Mouse (Mus musculus) limb, embryonic 11.5 days (tissue): Measurements from ENCODE around the gene Afg3l1. TPM values are rescaled to one million over a fixed set of nuclear protein-coding genes. Genes with fewer than 3 reads are reported as not detected.

Source experiments
- ATAC-seq: fragments of 200-750 bp; cut with Nextera tagmentation; 2 replicates; pipeline ENCODE4 v1.8.0; 2017; ENCODE audit warnings: low read depth; ENCODE audit not compliant: insufficient number of reproducible peaks, low FRiP score, low TSS enrichment
- DNase-seq: peaks from one replicate; pipeline ENCODE4 v3.0.0-alpha.2; 2015; ENCODE audit warnings: low spot score
- H3K27ac ChIP-seq: fragments of 300-500 bp; sonication (generic); replicated peaks from 2 replicates; pipeline ENCODE4 v1.5.1; 2014; ENCODE audit warnings: low read depth, mild to moderate bottlenecking, low read length
- H3K27me3 ChIP-seq: fragments of 300-500 bp; sonication (generic); 2 replicates; pipeline ENCODE4 v1.6.1; 2014; ENCODE audit warnings: mild to moderate bottlenecking, low read length, mixed read lengths; ENCODE audit not compliant: control insufficient read depth, insufficient read depth
- H3K36me3 ChIP-seq: fragments of 300-500 bp; sonication (generic); 2 replicates; pipeline ENCODE4 v1.6.1; 2014; ENCODE audit warnings: mild to moderate bottlenecking, low read length, moderate library complexity, mixed read lengths; ENCODE audit not compliant: control insufficient read depth, insufficient read depth
- H3K4me1 ChIP-seq: fragments of 300-500 bp; sonication (generic); 2 replicates; pipeline ENCODE4 v1.6.1; 2014; ENCODE audit warnings: low read length, mixed read lengths; ENCODE audit not compliant: control insufficient read depth, insufficient read depth
- H3K4me2 ChIP-seq: fragments of 300-500 bp; sonication (generic); 2 replicates; pipeline ENCODE4 v1.6.1; 2014; ENCODE audit warnings: low read depth, mild to moderate bottlenecking, moderate library complexity; ENCODE audit not compliant: severe bottlenecking
- H3K4me3 ChIP-seq: fragments of 300-500 bp; sonication (generic); 2 replicates; pipeline ENCODE4 v1.5.1; 2014; ENCODE audit warnings: low read depth, low read length
- H3K9ac ChIP-seq: fragments of 300-500 bp; sonication (generic); 2 replicates; pipeline ENCODE4 v1.6.1; 2014; ENCODE audit warnings: mild to moderate bottlenecking, low read length
- H3K9me3 ChIP-seq: fragments of 300-500 bp; sonication (generic); 2 replicates; pipeline ENCODE4 v1.6.1; 2016; ENCODE audit warnings: low read length; ENCODE audit not compliant: control insufficient read depth
- WGBS: fragments of 180-500 bp; shearing (Covaris S2); extraction: QIAGEN DNeasy Blood & Tissue Kit; methylation state at CpG from one replicate; pipeline ENCODE4 v1.1.7; 2014; 5-methylcytosine and 5-hydroxymethylcytosine counted together
- polyA plus RNA-seq: library from polyadenylated mRNA; unstranded; fragments of >200 nt; fragmentation: Nextera tagmentation; extraction: Ambion mirVana; gene quantifications from 2 replicates; pipeline ENCODE4 v1.2.1, GENCODE M21; 2014

The Afg3l1 gene
- polyA plus RNA-seq, 1 experiment from 2014 or later, result 36.5 TPM

DNA sequence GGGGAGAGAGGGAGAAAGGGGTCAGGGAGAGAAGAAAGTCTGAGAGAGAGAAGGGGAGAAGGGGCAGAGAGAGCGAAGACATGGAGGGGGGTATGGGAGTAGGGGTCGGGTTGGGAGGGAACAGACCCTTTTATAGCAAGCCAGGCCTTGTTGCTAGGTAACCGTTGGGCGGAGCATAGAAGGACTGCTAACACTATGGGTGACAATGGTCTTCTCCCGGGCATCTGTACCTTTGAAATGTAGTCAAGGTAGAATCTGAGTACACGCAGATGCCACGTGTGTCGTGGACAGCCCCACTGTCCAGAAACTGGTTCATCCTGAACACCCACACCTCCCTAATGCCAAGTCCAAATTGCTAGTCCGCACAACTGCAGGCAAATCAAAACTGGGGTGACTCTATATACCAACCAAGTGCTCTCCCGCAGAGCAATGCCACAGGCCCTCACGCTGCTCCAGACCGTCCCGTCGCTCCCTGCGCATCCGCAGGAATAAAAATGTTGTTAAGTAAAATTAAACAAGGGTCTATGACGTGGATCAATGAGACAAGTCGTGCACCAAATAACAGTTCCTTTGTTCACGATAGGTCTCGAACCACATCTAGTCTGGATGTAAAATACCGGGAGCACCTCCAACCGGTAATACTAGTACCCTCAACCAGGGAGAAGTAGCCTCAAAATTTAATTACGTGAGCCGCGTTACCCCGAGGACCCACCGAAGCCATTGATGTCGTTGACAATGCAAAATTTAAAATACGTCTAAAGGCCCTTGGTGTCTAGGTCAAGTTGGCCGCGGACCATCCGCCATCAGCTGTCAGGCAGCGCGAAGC, 579 bp upstream of the Afg3l1 start:
- ATAC-seq, result 0 out of 2 replicates have a peak, but pooled peaks have one; percentile 51
- DNase-seq, result peak; percentile 32
- peak overlapping the region; percentile 76 for H3K4me3 ChIP-seq
- peak overlapping the region; percentile 75 for H3K9ac ChIP-seq
- H3K9me3 ChIP-seq, result no peaks in the 10 kb centered on the region
- H3K36me3 ChIP-seq, result no peaks in the 10 kb centered on the region; the same call in 1 of the 2 replicates
- H3K4me1 ChIP-seq, result peaks cover 9% of the 10 kb centered on the region
- H3K27ac ChIP-seq, result no peak overlapping the region
- WGBS, result 10% methylated on average over 34 of the region's 34 CpGs
- H3K27me3 ChIP-seq, result no peaks in the 10 kb centered on the region
- peak overlapping the region; percentile 86 for H3K4me2 ChIP-seq

DNA sequence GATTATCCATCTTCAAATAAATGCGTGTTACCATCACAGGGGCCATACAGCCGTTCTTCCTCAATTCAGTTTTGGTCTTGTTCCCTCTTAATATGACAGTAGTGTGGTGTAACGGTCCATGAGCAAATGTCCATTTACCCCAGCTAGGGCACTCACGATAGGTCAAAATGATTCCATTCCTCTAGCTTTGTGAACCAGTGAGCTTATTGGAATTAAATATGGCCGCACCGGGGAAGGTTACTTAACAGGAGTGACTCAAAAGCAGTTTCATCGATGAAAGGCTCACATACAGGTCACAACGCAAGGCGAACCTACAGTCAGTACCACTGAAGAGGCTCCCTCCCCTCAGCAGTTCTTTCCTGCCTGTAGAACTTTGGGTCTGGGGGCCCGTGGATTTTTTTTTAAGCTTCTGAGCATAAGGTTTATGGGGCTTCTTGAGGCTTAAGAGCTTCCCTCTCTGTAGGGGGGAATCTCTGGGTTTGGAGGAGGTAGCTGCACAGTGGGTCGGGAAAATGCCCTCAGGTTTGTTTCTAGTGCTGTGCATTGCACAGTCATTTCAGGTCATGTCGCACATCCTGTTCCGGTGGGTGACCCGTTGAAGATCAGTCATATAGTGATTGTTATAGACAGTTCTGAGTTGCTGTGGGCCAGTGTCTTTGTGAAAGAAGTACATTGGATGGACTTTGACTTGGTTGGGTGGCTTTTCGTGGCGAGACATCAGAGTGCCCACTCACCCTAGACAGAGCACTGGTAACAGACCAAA, 934 bp downstream of the Afg3l1 start:
- H3K4me2 ChIP-seq, result peak overlapping the region; percentile 86
- no peak overlapping the region for H3K27ac ChIP-seq
- peak overlapping the region; percentile 75 for H3K9ac ChIP-seq
- H3K36me3 ChIP-seq, result no peaks in the 10 kb centered on the region; the same call in 1 of the 2 replicates
- ATAC-seq (no peak), DNase-seq (no peak)
- 37% methylated on average over 16 of the region's 16 CpGs for WGBS
- peak overlapping the region; percentile 76 for H3K4me3 ChIP-seq
- no peaks in the 10 kb centered on the region for H3K27me3 ChIP-seq
- no peaks in the 10 kb centered on the region for H3K9me3 ChIP-seq
- H3K4me1 ChIP-seq, result peaks cover 9% of the 10 kb centered on the region

DNA sequence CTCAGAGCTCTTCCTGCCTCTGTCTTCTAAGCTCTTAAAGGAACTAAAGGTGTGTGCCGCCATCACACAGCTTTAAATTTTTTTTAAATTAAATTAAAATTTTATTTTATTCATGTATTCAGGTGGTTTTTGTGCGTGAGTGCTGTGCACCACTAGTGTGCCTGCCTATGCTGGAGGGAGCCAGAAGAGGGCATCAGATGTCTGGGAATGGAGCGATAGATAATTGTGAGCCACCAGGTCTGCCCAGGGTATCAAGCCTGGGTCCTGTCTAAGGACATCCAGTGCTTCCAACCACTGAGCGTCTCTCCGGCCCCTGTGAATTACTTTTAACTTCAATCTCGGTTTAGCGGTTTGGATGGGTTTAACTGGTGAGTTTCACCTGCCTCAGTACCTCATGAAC, 4.9 kb downstream of the Afg3l1 start:
- Histone ChIP-seq H3K36me3 (peaks cover 7% of the 10 kb centered on the region), H3K4me2 (no peak overlapping the region), H3K9me3 (no peaks in the 10 kb centered on the region), H3K4me3 (no peak overlapping the region), H3K27ac (no peak overlapping the region), H3K27me3 (no peaks in the 10 kb centered on the region), H3K9ac (no peak overlapping the region), H3K4me1 (peaks cover 9% of the 10 kb centered on the region)
- no peak for ATAC-seq
- 86% methylated on average over 7 of the region's 7 CpGs for WGBS
- no peak for DNase-seq

DNA sequence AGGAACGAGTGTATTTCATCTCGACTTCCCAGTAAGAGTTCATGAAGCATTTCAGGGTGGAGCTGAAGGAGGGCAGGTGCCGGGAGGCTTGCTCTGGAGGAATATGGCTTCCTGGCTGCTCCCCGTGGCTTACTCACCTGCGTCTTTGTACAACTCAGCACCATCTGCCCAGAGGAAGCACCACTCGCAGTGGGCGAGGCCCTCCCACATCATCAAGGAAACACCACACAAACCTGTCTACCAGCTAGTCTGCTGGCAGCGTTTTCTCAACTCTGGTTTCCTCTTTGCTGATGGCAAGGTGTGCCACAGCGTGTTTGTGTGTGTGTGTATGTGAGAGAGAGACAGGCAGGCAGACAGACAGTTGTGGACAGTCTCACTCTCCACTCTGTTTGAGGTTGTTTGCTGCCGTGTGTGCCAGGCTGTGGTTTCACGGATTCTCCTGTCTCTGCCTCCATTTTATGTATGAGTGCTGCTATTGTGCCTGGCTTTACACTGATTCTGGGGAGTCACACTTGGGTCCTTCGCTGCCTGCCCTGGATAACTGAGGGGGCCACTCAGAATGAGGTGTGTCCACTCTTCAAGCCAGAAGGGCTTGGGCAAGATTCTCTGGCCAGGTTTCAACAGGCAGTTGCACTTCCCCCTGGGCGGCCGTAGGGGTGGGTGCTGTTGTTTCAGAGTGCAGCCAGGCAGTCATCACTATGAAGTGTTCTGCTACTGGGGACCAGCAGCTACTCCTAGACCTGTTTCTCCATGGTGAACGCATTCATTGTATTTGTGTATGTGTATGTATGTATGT, 13.8 kb downstream of the Afg3l1 start:
- no peak overlapping the region for H3K4me3 ChIP-seq
- no peak for ATAC-seq

DNA sequence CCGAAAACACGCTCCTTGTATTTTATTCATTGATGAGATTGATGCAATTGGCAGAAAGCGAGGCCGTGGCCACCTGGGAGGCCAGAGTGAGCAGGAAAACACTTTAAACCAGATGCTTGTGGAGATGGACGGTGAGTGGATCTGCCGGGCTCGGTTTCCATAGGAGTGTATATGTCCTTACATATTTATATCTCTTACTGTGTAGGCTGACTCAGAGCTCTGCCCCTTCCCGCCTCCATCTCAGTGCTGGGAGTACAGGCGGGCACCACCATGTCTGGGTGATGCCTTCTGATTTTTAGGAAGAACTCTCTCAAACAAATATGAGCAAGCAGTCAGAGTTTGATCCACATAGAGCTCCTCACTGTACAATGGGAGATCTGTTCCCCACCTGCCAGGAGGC, 15.2 kb downstream of the Afg3l1 start:
- Histone ChIP-seq H3K4me2 (no peak overlapping the region), H3K27ac (no peak overlapping the region), H3K36me3 (peaks cover 41% of the 10 kb centered on the region), H3K9ac (no peak overlapping the region), H3K4me3 (no peak overlapping the region), H3K27me3 (no peaks in the 10 kb centered on the region), H3K9me3 (no peaks in the 10 kb centered on the region), H3K4me1 (no peaks in the 10 kb centered on the region)
- no peak for DNase-seq
- WGBS, result 96% methylated on average over 9 of the region's 9 CpGs
- ATAC-seq, result no peak

More for the DNA sequence above, 13.8 kb downstream of the Afg3l1 start:
- no peak for DNase-seq
- WGBS, result 93% methylated on average over 15 of the region's 15 CpGs
- Histone ChIP-seq H3K9me3 (no peaks in the 10 kb centered on the region), H3K27me3 (no peaks in the 10 kb centered on the region), H3K27ac (no peak overlapping the region), H3K9ac (no peak overlapping the region), H3K36me3 (peaks cover 46% of the 10 kb centered on the region), H3K4me1 (no peaks in the 10 kb centered on the region), H3K4me2 (no peak overlapping the region)

DNA sequence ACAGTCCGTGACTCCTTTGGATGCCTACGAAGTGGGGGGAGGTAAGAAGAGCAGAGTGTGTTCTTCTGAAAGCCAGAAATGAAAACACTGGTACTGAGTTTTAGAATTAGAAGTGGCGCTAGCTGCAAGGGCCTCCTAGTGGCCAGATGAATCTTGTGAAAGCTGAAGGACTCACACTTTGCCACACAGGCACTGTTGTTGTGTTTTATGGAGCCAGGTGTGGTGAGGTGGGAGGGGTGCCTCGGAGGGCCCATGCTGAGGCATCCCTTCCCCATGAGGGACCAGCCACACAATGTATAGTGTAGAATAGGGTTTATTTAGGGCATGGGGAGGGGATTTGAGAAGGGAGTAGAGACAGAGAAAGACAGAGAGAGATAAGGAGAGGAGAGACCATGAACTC, 20.0 kb downstream of the Afg3l1 start:
- Histone ChIP-seq H3K9ac (no peak overlapping the region), H3K27me3 (no peaks in the 10 kb centered on the region), H3K36me3 (peaks cover 33% of the 10 kb centered on the region), H3K9me3 (no peaks in the 10 kb centered on the region), H3K4me3 (no peak overlapping the region), H3K4me2 (no peak overlapping the region), H3K4me1 (no peaks in the 10 kb centered on the region), H3K27ac (no peak overlapping the region)
- WGBS, result 85% methylated on average over 4 of the region's 4 CpGs
- ATAC-seq (no peak), DNase-seq (no peak)

DNA sequence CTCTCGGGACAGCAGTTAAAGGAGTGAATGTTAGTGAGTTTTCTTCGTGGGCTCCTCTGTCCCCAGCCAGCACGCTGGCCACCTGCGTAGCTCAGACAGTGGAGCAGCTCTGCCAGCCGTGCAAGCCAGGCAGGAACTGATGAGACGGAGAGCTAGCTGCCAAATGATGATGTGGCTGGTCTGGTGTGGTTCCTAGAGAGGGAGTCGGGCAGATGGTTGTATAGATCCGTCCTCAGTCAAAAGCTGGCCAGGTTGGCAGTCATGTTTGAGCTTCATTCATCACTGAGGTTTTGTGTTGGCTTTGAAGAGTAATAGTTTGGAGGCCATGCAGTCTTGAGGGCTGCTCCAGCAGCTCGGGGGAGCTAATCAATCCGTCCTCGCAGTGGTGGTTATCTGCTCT, 21.3 kb downstream of the Afg3l1 start:
- Histone ChIP-seq H3K4me1 (no peaks in the 10 kb centered on the region), H3K27ac (no peak overlapping the region), H3K27me3 (no peaks in the 10 kb centered on the region), H3K9ac (no peak overlapping the region), H3K36me3 (peaks cover 32% of the 10 kb centered on the region), H3K9me3 (no peaks in the 10 kb centered on the region), H3K4me3 (no peak overlapping the region), H3K4me2 (no peak overlapping the region)
- DNase-seq (no peak), ATAC-seq (no peak)
- 92% methylated on average over 11 of the region's 11 CpGs for WGBS

DNA sequence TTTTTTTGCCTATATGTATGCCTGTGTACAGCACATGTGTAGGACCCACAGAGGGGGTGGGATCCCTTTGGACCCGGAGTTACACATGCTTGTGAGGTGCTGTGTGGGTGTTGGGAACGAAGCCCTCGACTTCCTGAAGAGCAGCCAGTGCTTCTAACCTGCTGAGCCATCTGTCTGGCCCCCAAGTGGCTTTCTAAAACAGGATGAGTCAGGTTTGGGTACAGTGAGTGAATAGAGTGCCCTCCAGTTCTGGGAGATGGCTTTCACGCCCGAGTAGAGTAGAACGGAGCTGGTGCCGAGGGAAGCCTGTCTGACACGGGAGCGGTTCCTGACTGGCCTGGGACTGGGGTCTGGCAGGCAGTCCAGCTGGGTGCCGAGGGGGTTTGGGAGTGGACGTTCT, 21.9 kb downstream of the Afg3l1 start:
- Histone ChIP-seq H3K27me3 (no peaks in the 10 kb centered on the region), H3K36me3 (peaks cover 31% of the 10 kb centered on the region), H3K9me3 (no peaks in the 10 kb centered on the region), H3K4me1 (no peaks in the 10 kb centered on the region), H3K27ac (no peak overlapping the region), H3K4me3 (no peak overlapping the region), H3K4me2 (no peak overlapping the region), H3K9ac (no peak overlapping the region)
- no peak for DNase-seq
- WGBS, result 95% methylated on average over 11 of the region's 11 CpGs
- ATAC-seq, result no peak; the same call in 1 of the 2 replicates
